Mouse (Mus musculus) limb, embryonic 11.5 days (tissue): Measurements from ENCODE around the gene Cd180. TPM values are rescaled to one million over a fixed set of nuclear protein-coding genes. Genes with fewer than 3 reads are reported as not detected.
A peak's percentile ranks its signal among the peaks of the same experiment; 100 is the strongest.

ENCODE experiments used
- ATAC-seq: fragments of 200-750 bp; cut with Nextera tagmentation; 2 replicates; pipeline ENCODE4 v1.8.0; 2017; ENCODE audit warnings: low read depth; ENCODE audit not compliant: insufficient number of reproducible peaks, low FRiP score, low TSS enrichment
- DNase-seq: peaks from one replicate; pipeline ENCODE4 v3.0.0-alpha.2; 2015; ENCODE audit warnings: low spot score
- H3K27ac ChIP-seq: fragments of 300-500 bp; sonication (generic); replicated peaks from 2 replicates; pipeline ENCODE4 v1.5.1; 2014; ENCODE audit warnings: low read depth, mild to moderate bottlenecking, low read length
- H3K27me3 ChIP-seq: fragments of 300-500 bp; sonication (generic); 2 replicates; pipeline ENCODE4 v1.6.1; 2014; ENCODE audit warnings: mild to moderate bottlenecking, low read length, mixed read lengths; ENCODE audit not compliant: control insufficient read depth, insufficient read depth
- H3K36me3 ChIP-seq: fragments of 300-500 bp; sonication (generic); 2 replicates; pipeline ENCODE4 v1.6.1; 2014; ENCODE audit warnings: mild to moderate bottlenecking, low read length, moderate library complexity, mixed read lengths; ENCODE audit not compliant: control insufficient read depth, insufficient read depth
- H3K4me1 ChIP-seq: fragments of 300-500 bp; sonication (generic); 2 replicates; pipeline ENCODE4 v1.6.1; 2014; ENCODE audit warnings: low read length, mixed read lengths; ENCODE audit not compliant: control insufficient read depth, insufficient read depth
- H3K4me2 ChIP-seq: fragments of 300-500 bp; sonication (generic); 2 replicates; pipeline ENCODE4 v1.6.1; 2014; ENCODE audit warnings: low read depth, mild to moderate bottlenecking, moderate library complexity; ENCODE audit not compliant: severe bottlenecking
- H3K4me3 ChIP-seq: fragments of 300-500 bp; sonication (generic); 2 replicates; pipeline ENCODE4 v1.5.1; 2014; ENCODE audit warnings: low read depth, low read length
- H3K9ac ChIP-seq: fragments of 300-500 bp; sonication (generic); 2 replicates; pipeline ENCODE4 v1.6.1; 2014; ENCODE audit warnings: mild to moderate bottlenecking, low read length
- H3K9me3 ChIP-seq: fragments of 300-500 bp; sonication (generic); 2 replicates; pipeline ENCODE4 v1.6.1; 2016; ENCODE audit warnings: low read length; ENCODE audit not compliant: control insufficient read depth
- WGBS: fragments of 180-500 bp; shearing (Covaris S2); extraction: QIAGEN DNeasy Blood & Tissue Kit; methylation state at CpG from one replicate; pipeline ENCODE4 v1.1.7; 2014; 5-methylcytosine and 5-hydroxymethylcytosine counted together
- polyA plus RNA-seq: library from polyadenylated mRNA; unstranded; fragments of >200 nt; fragmentation: Nextera tagmentation; extraction: Ambion mirVana; gene quantifications from 2 replicates; pipeline ENCODE4 v1.2.1, GENCODE M21; 2014

Gene Cd180
- polyA plus RNA-seq, 1 experiment from 2014 or later, result 0.33 TPM

- ATAC-seq, result no peak
- WGBS, result 89% methylated on average over 6 of the region's 6 CpGs
- no peaks in the 10 kb centered on the region for H3K4me1 ChIP-seq
- H3K36me3 ChIP-seq, result no peaks in the 10 kb centered on the region
- no peak overlapping the region for H3K4me3 ChIP-seq
- DNase-seq, result no peak
- no peaks in the 10 kb centered on the region for H3K27me3 ChIP-seq
- H3K4me2 ChIP-seq, result no peak overlapping the region
- no peak overlapping the region for H3K9ac ChIP-seq
- H3K27ac ChIP-seq, result no peak overlapping the region
- H3K9me3 ChIP-seq, result no peaks in the 10 kb centered on the region
Observed at GRCm38 (mm10) chr13:102658223-102658839, 35.0 kb upstream of the Cd180 start.

GRCm38 (mm10) chr13:102664041-102664440, 29.3 kb upstream of the Cd180 start:
- no peaks in the 10 kb centered on the region for H3K9me3 ChIP-seq
- no peaks in the 10 kb centered on the region for H3K4me1 ChIP-seq
- DNase-seq, result no peak
- no peaks in the 10 kb centered on the region for H3K36me3 ChIP-seq
- no peak for ATAC-seq
- H3K4me3 ChIP-seq, result no peak overlapping the region
- H3K4me2 ChIP-seq, result no peak overlapping the region
- H3K27me3 ChIP-seq, result no peaks in the 10 kb centered on the region
- 72% methylated on average over 6 of the region's 6 CpGs for WGBS
- no peak overlapping the region for H3K27ac ChIP-seq
- H3K9ac ChIP-seq, result no peak overlapping the region

GRCm38 (mm10) chr13:102664843-102665587, 28.3 kb upstream of the Cd180 start:
- ATAC-seq (no peak), DNase-seq (peak; percentile 67)
- WGBS, result 49% methylated on average over 12 of the region's 12 CpGs
- H3K36me3 ChIP-seq, result no peaks in the 10 kb centered on the region
- H3K9me3 ChIP-seq, result no peaks in the 10 kb centered on the region
- H3K27ac ChIP-seq, result no peak overlapping the region
- H3K27me3 ChIP-seq, result no peaks in the 10 kb centered on the region
- H3K9ac ChIP-seq, result no peak overlapping the region
- H3K4me1 ChIP-seq, result no peaks in the 10 kb centered on the region
- H3K4me3 ChIP-seq, result no peak overlapping the region
- H3K4me2 ChIP-seq, result peak overlapping the region; percentile 12; the same call in 1 of the 2 replicates

GRCm38 (mm10) chr13:102665588-102666232, 27.6 kb upstream of the Cd180 start:
- 58% methylated on average over 18 of the region's 18 CpGs for WGBS
- H3K9ac ChIP-seq, result no peak overlapping the region
- no peaks in the 10 kb centered on the region for H3K36me3 ChIP-seq
- no peaks in the 10 kb centered on the region for H3K27me3 ChIP-seq
- peak overlapping the region; percentile 12; the same call in 1 of the 2 replicates for H3K4me2 ChIP-seq
- ATAC-seq (no peak), DNase-seq (no peak)
- no peak overlapping the region for H3K4me3 ChIP-seq
- no peak overlapping the region for H3K27ac ChIP-seq
- H3K4me1 ChIP-seq, result no peaks in the 10 kb centered on the region
- H3K9me3 ChIP-seq, result no peaks in the 10 kb centered on the region

- 88% methylated on average over 12 of the region's 12 CpGs for WGBS
- ATAC-seq, result no peak
- Histone ChIP-seq H3K4me3 (no peak overlapping the region), H3K36me3 (no peaks in the 10 kb centered on the region), H3K9ac (no peak overlapping the region), H3K4me2 (no peak overlapping the region), H3K9me3 (no peaks in the 10 kb centered on the region), H3K4me1 (no peaks in the 10 kb centered on the region), H3K27ac (no peak overlapping the region), H3K27me3 (no peaks in the 10 kb centered on the region)
- no peak for DNase-seq
Observed at GRCm38 (mm10) chr13:102666233-102666614, 27.1 kb upstream of the Cd180 start.

GRCm38 (mm10) chr13:102666731-102667130, 26.6 kb upstream of the Cd180 start:
- WGBS, result 87% methylated on average over 4 of the region's 4 CpGs
- ATAC-seq, result no peak
- no peak overlapping the region for H3K27ac ChIP-seq

GRCm38 (mm10) chr13:102667401-102667800, 26.0 kb upstream of the Cd180 start:
- ATAC-seq (no peak), DNase-seq (no peak)
- Histone ChIP-seq H3K4me3 (no peak overlapping the region), H3K9ac (no peak overlapping the region), H3K27me3 (no peaks in the 10 kb centered on the region), H3K36me3 (no peaks in the 10 kb centered on the region), H3K27ac (no peak overlapping the region), H3K4me1 (no peaks in the 10 kb centered on the region), H3K4me2 (no peak overlapping the region), H3K9me3 (no peaks in the 10 kb centered on the region)
- 83% methylated on average over 4 of the region's 4 CpGs for WGBS

More at GRCm38 (mm10) chr13:102666731-102667130, 26.6 kb upstream of the Cd180 start:
- Histone ChIP-seq H3K4me3 (no peak overlapping the region), H3K4me1 (no peaks in the 10 kb centered on the region), H3K9me3 (no peaks in the 10 kb centered on the region), H3K36me3 (no peaks in the 10 kb centered on the region), H3K4me2 (no peak overlapping the region), H3K27me3 (no peaks in the 10 kb centered on the region), H3K9ac (no peak overlapping the region)
- DNase-seq, result no peak

GRCm38 (mm10) chr13:102667842-102668241, 25.5 kb upstream of the Cd180 start:
- Histone ChIP-seq H3K4me3 (no peak overlapping the region), H3K4me2 (no peak overlapping the region), H3K4me1 (no peaks in the 10 kb centered on the region), H3K9ac (no peak overlapping the region), H3K9me3 (no peaks in the 10 kb centered on the region), H3K27me3 (no peaks in the 10 kb centered on the region), H3K36me3 (no peaks in the 10 kb centered on the region), H3K27ac (no peak overlapping the region)
- no peak for DNase-seq
- WGBS, result 92% methylated on average over 9 of the region's 9 CpGs
- no peak for ATAC-seq
